Mouse (Mus musculus): ENCODE measurements around the gene Dio1.

The Dio1 gene

GRCm38 (mm10) chr4:107300902-107301555 lies 5.9 kb downstream of the Dio1 start:
- no peak for DNase-seq (ENCODE audit: low read depth, low spot score)

GRCm38 (mm10) chr4:107300371-107300770 lies 6.6 kb downstream of the Dio1 start:
- DNase-seq (ENCODE audit: low read depth, low spot score), result no peak

- no peak for DNase-seq (ENCODE audit: low read depth, low spot score)
Measured at GRCm38 (mm10) chr4:107299779-107300340, 7.1 kb downstream of the Dio1 start.

- no peak for DNase-seq (ENCODE audit: low read depth, low spot score)
Measured at GRCm38 (mm10) chr4:107298071-107298606, 8.8 kb downstream of the Dio1 start.

- no peak for DNase-seq (ENCODE audit: low read depth, low spot score)
Measured at GRCm38 (mm10) chr4:107292273-107292662, 14.7 kb downstream of the Dio1 start.

GRCm38 (mm10) chr4:107291611-107292272 lies 15.2 kb downstream of the Dio1 start:
- no peak for DNase-seq (ENCODE audit: low read depth, low spot score)

GRCm38 (mm10) chr4:107287517-107287916 lies 19.5 kb downstream of the Dio1 start:
- no peak for DNase-seq (ENCODE audit: low read depth, low spot score)

GRCm38 (mm10) chr4:107286386-107286785 lies 20.6 kb downstream of the Dio1 start:
- no peak for DNase-seq (ENCODE audit: low read depth, low spot score)

GRCm38 (mm10) chr4:107285446-107286200 lies 21.3 kb downstream of the Dio1 start:
- no peak for DNase-seq (ENCODE audit: low read depth, low spot score)

- no peak for DNase-seq (ENCODE audit: low read depth, low spot score)
Measured at GRCm38 (mm10) chr4:107280843-107281475, 26.0 kb downstream of the Dio1 start.

- no peak for DNase-seq (ENCODE audit: low read depth, low spot score)
Measured at GRCm38 (mm10) chr4:107278188-107278707, 28.7 kb downstream of the Dio1 start.

GRCm38 (mm10) chr4:107274511-107274910 lies 32.5 kb downstream of the Dio1 start:
- no peak for DNase-seq (ENCODE audit: low read depth, low spot score)

- DNase-seq (ENCODE audit: low read depth, low spot score), result no peak
Measured at GRCm38 (mm10) chr4:107273683-107274082, 33.3 kb downstream of the Dio1 start.

GRCm38 (mm10) chr4:107260001-107260400 lies 47.0 kb downstream of the Dio1 start:
- no peak for DNase-seq (ENCODE audit: low read depth, low spot score)

GRCm38 (mm10) chr4:107254414-107254813 lies 52.6 kb downstream of the Dio1 start:
- no peak for DNase-seq (ENCODE audit: low read depth, low spot score)

GRCm38 (mm10) chr4:107253125-107254091 lies 53.6 kb downstream of the Dio1 start, which contains the start of the genes Lrrc42 and Hspb11:
Lrrc42 (minus strand) TSS chr4:107253532.
Hspb11 (plus strand) TSS chr4:107253593.
- DNase-seq (ENCODE audit: low read depth, low spot score), result peak; percentile 97

- DNase-seq (ENCODE audit: low read depth, low spot score), result no peak
Measured at GRCm38 (mm10) chr4:107252522-107252921, 54.4 kb downstream of the Dio1 start.

- peak; percentile 52 for DNase-seq (ENCODE audit: low read depth, low spot score)
Measured at GRCm38 (mm10) chr4:107250494-107250893, 56.5 kb downstream of the Dio1 start.

- no peak for DNase-seq (ENCODE audit: low read depth, low spot score)
Measured at GRCm38 (mm10) chr4:107249471-107249870, 57.5 kb downstream of the Dio1 start.

GRCm38 (mm10) chr4:107248061-107248460 lies 58.9 kb downstream of the Dio1 start:
- no peak for DNase-seq (ENCODE audit: low read depth, low spot score)
